Mouse (Mus musculus) testis, postnatal 14 days (tissue): ENCODE results near the gene Trmt13.
"Not testable (repeated sequence)": the region's sequence is repeated elsewhere in the genome, so short reads cannot be mapped to it uniquely, and the experiment has no call there.

Experiments used
- DNase-seq: peaks from one replicate; pipeline ENCODE4 v3.0.0; 2021; ENCODE audit warnings: low spot score

The Trmt13 gene

DNA sequence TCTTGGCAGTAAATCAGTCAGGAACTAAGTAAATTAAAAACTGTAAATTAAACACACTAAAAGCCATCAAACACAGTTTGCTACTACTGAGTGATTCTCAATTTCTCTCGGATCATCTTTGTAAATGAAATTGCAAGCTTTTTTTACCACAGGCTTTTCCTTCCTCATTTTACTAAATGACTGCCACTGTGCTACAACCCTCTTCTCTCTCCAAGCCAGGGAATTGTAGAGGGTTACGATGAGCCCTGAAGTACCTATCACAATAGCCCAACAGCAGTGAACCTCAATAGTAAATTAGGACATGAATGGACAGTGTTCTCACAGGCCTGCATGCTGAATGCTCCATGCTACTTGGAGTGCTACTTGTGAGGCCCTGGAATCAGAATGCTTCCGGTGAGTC is 19.7 kb upstream of the Trmt13 start:
- DNase-seq, result no peak

DNA sequence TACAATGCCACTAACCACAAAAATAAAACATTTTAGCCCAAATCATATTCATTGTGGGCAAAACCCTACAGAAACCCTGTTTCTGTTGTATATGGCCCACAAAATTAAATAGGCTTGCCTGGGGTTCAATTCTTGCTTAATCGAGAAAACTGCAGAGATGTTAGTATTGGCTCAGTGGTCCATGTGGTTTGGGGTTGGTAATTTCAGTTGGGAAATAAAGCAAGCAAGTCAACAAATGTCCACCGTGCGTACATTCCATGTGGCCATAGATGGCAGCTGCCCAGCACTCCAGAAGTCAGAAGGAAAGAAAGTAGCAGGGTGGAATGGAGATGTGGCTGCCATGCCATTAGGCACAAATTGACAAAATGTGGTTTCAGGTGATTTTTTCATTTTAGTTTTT is 18.6 kb upstream of the Trmt13 start:
- DNase-seq, result no peak

DNA sequence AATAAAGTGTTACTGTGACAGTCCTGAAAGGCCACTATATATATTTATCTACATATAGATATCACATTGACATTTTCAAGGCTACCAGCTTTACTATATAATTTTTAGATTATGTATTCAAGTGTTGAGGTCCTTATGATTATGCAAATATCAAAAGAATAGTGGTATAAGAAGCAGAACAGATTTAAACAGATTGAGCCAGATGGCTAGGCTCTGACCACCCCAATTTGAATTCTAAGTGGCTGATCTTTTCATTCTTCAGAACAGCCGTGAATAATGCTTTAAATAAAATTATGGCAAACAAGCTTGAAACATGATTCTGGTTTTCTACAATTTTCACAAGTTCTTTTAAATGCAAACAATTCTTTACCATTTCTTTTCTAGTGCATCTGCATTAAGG is 17.1 kb upstream of the Trmt13 start:
- no peak for DNase-seq

DNA sequence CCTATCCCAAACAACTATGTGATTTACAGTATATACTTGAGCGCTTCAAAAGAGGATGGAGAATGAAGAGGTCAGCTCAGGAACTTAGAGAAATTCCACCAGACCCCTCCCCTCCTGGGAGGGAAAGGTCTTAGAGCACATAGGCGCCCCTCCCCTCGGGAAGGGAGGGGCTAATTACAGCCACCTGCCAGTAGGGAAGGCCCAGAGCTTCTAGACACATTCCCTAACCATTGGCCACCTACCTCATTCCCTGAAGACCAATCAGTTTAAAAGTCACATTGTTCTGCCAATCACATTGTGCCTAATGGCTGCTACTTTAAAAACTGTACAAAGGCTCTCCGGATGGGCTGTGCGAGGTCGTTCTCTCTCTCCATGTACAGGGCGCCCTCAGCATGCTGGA is 8.3 kb upstream of the Trmt13 start:
- DNase-seq, result no peak

DNA sequence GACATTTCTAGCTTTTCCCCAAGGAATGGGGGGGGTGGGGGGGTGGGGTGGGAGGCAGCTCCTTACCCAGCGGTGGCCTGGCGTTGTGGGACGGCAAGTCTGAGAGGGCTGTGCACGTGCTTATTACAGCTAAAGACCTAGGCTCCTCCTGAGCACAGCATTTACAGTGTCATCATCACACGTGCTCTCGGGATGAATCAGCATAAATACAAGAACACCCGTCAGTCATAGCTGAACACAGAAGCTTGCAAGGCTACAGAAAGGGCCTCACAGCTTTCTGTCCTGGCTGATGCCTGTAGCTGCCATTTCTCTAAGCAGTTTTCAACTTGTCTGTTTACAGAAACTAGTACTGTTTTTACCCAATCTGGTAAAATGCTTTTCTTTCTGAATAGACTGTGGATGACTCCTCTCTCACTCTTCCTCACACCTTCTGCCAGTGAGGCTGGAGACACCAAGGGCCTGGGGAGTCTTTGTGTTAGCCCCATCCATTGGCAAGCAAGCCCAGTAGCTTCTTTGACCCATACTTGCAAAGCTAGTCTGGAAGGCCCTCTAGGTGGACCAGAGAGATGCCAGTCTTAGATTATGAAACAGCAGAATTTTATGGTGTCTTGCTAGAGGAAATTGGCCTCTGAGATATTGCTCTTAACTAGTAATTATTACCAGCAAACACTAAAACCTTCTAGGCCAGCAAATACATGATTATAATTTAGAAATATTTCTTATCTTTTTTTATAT is 6.4 kb upstream of the Trmt13 start:
- DNase-seq, result no peak

DNA sequence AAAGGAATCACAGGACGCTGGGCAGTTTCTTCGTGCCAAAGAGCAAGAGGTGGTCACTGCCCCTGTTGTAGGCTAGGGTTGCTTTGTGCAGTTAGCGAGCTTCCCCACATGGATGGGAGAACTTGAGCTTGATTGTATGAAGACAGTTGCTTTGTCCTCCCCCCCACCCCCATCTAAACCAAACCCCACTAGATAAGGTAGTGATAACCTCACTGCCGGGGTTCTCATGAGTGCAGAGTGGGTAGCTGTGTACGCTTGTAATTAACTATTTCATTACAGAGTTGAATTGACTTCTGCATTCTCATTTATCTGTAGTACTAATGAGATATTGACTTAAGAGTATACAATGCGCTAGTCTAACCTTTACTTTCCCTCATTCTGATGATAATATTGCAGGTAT is 4.5 kb upstream of the Trmt13 start:
- DNase-seq, result no peak

DNA sequence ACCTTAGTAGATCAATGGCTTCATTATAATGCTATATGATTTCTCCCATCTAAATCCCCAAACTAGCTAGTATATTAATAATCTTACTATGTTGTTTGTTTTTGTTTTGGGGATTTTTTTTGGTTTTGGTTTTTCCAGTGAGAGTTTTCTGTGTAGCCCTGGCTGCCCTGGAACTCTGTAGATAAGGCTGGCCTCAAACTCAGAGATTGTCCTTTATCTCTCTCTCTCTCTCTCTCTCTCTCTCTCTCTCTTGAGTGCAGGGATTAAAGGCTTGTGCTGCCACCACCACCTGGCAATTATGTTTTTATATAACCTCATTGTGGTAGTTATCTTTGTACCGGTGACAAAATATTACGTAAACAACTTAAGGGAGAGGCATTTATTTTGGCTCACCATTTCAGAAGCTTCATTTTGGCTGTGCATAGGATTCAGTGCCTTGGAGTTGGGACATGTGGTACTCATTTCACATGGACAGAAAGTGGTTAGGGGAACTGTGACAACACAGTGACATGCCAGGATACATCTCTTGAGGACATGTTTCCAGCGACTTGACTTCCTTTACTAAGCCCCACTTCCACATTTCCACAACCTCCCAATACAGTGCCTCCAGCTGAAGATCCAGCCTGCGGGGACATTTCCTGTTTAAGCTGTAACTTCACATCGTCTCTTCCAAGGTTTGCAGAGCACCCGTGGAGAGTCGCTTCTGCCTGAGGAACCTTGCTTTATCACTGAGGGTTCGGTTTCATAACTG is 1.1 kb upstream of the Trmt13 start:
- no peak for DNase-seq

DNA sequence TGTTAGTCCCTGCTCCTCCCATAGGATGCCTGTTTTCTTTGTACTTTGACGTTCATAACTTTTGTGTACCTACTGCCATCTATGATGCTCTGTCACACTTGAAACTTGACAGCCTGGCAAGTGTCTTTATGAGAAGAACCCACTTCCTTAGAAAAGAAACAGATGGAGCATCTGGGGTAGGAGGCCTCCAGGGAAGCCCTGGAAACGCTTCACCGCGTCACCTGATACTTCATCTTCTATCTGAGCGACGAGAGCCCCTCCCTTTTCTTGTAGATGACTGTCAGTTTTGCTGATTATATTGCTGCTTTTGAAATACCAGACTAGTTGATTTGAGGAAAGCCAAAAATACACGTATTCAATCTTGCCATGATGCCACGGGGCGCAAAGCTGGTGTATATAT is 9.8 kb downstream of the Trmt13 start:
- DNase-seq, result no peak

DNA sequence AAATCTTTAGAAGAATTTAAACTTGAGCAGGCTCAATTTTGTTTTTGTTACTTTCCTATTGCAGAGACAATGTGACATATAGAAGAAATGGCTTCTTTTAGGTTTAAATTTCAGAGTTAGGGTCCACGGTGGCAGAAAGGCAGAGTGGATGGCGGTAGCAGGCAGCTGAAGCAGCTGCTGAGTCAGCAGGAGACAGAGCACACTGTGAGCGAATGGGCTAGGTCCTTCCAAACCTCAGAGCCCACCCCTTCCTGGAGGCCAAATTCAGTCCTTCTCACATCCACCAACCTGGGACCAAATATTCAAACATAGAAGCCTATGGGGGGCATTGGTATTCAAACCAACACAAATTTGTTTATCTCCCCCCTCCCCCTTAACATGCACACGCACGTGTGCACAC is 12.6 kb downstream of the Trmt13 start:
- no peak for DNase-seq

DNA sequence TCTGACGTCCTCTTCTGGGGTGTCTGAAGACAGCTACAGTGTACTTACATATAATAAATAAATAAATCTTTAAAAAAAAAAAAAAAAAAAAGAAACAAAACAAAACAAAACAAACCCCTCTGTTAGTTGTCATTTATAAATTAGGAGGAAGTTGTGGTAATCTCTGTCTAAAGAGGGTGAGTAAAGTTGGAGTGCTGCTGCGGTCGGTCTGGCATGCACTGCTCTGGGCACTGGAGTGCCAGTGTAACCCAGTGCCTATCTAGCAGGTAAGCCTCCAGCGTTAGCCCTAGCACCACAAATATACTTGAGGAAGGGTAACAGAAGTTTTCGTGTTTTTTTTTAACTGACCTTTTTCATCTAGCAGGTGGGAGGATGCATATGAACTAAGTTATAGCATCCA is 13.4 kb downstream of the Trmt13 start:
- no peak for DNase-seq

DNA sequence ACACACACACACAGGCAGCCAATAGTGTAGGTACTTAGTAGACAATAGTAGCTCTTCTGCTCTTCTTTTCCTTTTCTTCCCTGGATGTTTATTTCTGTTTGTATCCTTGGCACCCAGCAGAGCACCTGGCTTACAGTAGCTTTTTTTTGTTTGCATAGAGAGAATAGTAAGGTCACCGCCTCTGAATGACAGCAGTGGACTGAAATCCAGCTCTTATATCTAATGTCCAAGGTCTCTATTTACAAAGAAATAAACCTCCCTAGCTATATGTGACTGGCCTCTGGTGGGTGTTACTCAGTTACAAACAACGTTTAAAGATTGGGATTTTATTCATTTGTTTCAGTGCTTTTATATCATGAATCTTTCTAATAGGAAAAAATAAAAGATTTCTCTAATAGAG is 14.7 kb downstream of the Trmt13 start:
- DNase-seq, result no peak

DNA sequence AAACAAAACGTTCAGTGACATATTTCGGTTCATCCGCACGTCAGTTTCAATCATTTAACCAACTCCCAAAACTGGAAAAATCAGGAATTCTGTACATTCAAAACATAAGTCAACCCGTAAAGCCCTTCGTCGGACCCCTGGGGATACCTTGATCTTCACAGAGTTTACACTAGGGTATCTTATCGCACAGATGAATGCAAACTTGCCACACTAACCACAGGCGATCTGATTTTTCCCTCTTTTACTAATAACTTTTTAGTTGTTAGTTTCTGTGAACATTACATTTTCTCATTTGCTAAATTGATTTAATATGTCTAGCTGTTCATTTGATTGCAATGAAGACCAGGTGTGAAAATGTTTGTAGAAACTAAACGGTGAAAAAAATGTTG is 18.8 kb downstream of the Trmt13 start:
- no peak for DNase-seq

DNA sequence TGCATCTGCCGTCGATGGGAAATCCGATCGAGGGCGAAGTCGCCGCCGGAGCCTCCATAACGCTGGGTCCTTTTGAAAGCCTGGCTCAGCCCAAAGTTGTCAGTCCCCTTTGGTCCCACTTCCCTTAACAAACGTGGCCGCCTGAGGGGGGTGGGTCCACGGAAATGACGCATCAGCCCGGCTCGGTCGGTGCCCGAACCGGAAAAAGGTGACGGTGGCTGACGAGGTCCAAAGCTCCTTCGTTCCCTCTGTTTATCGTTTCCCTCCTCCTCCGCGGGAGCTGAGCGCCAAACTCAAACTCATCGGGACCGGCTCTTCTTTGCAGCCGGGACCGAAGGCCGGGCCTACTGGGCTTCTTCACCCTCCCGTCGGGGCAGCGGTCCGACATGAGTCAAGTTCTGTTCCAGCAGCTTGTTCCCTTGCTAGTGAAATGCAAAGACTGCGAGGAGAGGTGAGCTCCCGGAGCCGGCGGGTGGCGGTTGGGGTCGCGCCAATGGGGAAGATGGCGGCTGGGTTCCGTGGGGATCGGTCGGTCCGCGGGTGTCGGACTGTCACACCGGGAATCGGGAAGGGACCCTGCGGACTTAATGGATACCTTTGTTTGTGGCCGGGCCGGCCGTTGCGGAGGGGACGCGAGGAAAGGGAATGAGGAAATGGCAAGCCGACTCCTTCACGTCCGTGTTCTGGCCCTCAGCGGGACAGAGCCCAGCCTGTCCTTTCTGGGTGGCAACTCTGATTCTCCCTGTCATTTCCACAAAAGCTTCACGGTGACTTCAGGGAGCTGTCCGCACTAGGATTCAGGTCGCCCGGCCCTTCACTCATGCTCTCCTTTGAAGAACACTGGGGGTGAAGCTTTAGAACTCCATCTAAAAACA is 19.4 kb downstream of the Trmt13 start, which contains the start of gene Sass6:
Sass6 (plus strand) TSS at position 255 of the 875 bp plus-strand sequence.
- DNase-seq, result peak; percentile 98

DNA sequence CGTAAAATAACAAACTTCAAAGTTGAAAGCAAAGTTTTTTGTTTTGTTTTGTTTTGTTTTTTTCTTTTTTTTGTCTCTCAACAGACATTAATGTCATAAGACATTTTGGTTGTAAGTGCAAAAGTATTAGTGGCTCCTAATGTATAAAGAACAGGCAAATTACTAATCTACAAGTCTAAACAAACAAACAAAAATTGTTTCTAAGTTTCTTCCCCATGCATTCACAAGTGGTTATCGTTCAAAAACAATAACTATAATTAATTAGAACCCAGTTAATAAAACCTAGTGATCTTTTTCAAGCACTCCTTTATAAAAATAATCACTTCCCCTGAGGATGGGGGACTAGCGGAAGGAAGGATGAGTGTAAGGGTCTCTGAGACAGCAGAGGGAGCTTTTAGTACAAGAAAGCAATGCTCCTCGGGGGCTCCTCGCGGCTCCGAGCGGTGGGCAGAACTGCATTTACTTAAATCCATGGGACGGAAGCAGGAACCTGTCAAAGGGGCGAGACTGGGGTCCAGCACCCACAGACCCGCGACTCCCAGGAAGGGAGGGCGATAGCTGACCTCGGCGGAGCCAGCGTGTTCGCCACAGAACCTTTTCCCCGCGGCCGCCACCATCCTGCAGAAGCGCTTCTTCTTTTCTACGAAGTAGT is 20.2 kb downstream of the Trmt13 start:
- no peak for DNase-seq

DNA sequence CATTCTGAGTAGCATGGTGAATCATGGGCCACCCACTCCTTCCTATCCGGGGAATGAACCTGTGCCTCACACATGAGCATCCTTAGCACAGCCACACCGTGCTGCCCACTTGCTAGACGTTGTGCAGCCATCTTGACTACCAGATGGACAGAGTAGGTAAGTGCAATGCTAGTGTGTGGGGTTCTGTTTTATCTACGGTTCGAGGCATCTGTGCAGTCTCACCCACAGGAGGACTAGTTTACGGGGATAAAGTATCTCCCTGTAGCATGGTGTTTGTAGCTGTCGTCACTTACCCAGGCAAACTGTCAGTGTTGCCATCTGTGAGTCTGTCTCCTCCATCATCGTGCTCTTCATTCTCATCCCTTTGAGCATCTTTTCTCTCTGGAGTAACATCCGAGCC is 32.2 kb downstream of the Trmt13 start:
- no peak for DNase-seq

DNA sequence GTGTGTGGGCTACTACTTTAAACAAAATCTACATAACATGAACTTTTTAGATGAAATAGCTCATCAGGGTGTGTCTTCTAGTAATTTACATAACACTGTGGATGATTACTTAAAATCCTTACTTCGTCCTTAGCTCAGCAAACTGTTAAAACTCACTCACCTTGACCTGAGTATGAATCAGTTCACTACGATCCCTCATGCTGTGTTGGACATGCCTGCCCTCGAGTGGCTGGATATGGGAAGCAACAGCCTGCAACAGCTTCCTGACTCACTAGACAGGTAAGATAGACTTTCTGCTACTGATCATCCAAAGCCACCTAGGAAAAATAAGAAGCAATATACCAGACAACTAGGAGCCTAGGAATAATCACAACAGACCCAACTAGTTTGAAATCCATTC is 37.1 kb downstream of the Trmt13 start:
- DNase-seq, result no peak

DNA sequence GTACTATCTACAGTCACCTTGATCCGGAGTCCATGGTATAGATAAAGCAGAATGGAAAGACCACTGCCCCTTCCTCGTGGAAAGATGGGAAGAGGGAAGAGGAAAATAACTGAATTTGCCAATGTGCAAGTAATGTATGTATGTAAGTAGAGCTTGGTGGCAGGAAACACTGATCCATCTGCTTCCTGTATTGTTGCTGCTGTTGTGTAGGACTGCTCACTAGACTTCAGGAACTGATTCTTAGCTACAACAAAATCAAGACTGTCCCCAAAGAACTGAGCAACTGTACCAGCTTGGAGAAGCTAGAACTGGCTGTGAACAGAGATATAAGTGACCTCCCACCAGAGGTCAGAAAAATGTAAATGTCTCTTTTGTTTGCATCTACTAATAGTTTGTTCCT is 43.8 kb downstream of the Trmt13 start:
- DNase-seq, result no peak

DNA sequence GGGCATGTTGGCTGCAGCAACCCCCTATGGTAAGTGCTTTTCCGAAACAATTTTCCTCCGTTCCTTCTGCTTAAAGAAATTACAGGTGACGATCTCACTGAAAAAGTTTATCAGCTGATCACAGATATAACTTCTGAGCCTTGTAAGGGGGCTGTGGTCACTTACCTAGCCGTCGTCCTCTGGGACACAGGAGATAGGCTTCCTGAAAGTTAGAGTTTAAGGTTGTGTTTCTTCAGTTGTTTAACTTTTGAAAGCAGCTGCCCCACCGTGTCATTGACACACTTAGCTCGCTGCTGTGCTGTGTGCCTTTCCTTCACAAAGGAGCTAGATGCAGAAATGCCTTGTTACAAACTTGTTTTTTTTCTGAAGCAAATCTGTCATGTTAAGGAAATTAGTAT is 51.3 kb downstream of the Trmt13 start:
- DNase-seq, result no peak

DNA sequence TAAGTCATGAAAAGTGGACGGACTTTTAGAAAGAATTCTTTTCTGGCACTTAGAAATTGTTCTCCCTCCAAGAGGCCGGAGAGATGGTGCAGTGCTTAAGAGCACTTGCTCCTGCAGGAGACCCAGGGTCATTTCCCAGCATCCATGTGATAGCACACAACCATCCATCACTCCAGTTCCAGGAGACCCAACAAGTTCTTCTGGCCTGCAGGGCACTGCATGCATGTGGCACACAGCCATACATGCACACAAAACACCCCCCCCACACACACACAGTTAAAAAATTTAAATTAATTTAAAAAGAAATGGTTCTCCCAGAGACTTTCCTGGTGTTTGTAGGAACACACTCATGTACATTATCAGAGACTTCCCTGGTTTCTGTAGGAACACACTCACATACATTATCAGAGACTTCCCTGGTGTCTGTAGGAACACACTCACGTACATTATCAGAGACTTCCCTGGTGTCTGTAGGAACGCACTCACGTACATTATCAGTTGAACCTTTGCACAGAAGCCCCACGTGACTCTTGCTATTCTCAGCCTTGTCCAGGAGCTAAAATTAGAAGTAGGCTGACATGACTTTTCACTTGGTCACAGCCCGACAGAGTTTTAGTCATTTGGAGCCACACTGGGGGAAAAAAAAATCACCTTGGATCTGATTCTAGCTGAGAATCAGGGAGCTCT is 51.8 kb downstream of the Trmt13 start, which contains the start of gene Lrrc39:
Lrrc39 (plus strand) TSS at position 566 of the 687 bp plus-strand sequence.
- DNase-seq, result no peak

DNA sequence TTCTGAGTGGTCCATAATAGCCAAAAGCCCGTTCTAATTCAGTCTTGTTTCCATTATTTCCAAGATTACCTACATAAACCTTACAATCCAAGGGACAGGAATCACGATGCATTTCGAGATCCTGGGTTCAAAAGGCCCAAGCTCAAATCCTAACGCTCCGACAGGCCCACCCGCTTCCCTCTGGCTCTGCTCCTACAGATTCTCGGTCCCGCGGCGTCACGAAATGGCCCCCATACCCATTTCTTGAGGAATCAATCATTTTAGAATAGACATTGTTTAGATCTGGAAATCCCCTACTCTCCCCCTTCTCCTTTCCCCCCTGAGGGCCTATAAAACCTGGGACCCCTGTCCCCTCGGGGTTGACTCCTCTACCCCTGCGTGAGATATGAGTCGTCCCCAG is 53.1 kb downstream of the Trmt13 start:
- not testable (repeated sequence) for DNase-seq

DNA sequence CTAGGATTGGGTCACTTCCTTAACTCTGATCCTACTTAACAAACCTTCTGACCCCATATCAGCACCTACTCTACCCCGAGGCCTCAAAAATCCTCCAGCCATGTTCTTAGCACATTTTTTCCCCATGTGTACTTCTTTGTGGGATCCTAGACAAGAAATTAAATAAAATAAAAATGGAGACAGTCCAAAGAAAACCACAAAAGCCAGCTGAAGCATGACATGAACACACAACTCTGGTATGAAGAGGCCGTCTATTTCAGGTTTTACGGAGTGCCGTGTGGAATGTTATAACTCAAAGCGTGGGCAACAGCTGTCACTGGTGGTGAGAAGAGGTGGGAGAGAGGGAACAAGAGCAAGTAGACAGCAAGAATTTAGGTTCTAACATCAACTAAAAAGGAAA is 63.0 kb downstream of the Trmt13 start:
- no peak for DNase-seq

DNA sequence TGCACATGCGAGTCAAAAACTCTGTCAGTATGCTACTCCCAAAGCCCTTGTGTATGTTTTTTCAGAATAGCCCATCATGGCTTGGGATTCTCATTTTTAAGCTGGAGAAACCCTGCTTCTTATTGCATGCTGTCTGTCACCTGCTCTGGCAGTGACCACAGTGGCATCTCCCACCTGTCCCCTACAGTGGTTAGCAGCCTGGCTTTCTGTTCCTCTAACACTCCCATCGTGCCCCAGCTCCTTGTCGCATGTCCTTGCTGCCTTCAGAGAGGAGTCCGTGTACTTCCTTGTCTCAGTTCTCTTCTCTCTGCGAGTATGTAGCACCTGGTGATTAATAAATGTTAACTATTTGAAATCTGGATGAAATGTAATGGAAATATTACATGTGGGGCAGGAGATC is 67.0 kb downstream of the Trmt13 start:
- DNase-seq, result no peak
